Mouse (Mus musculus): ENCODE measurements at regions not wholly inside any gene's neighbourhood (a gene's known extent, or its start where the extent isn't known, plus 50 kb on each side); places are given as distances from the start of the nearest gene placed in this dataset.

DNA sequence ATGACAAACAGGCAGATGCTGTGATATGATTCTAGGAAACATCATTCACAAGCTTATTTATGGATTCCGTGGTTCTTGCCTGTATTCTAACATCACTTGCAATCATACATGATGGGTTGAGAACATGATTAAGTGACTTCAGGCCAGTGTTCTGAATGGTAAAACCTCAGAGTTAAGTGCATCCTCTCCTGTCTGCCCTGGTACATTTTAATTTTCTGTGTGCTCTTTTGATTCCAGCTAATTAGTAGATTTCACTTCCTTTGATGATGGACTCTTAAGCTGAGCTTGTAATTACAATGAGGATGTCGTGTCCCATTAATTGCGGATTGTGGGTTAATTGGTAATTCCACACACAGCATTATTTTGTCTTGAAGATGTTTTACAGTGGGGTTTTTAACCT, 618.6 kb upstream of the Adarb2 start:
- H3K9me3 ChIP-seq (ENCODE audit: control insufficient read depth, low read length): no peaks in the 10 kb centered on the region
- ATAC-seq (ENCODE audit: insufficient read depth, low FRiP score, low TSS enrichment) (no peak), DNase-seq (ENCODE audit: low spot score) (no peak)
- H3K36me3 ChIP-seq (ENCODE audit: control insufficient read depth, insufficient read depth, low read length): no peaks in the 10 kb centered on the region
- H3K9ac ChIP-seq (ENCODE audit: low read length): no peak overlapping the region
- H3K4me3 ChIP-seq (ENCODE audit: low read depth, low read length): no peak overlapping the region
- WGBS: 90% methylated on average over 3 of the region's 3 CpGs
- no peaks in the 10 kb centered on the region for H3K27me3 ChIP-seq (ENCODE audit: control insufficient read depth, insufficient read depth, low read length)
- no peak overlapping the region for H3K27ac ChIP-seq (ENCODE audit: low read depth, low read length)
- H3K4me1 ChIP-seq (ENCODE audit: control insufficient read depth, insufficient read depth, low read length): no peaks in the 10 kb centered on the region
- no peak overlapping the region for H3K4me2 ChIP-seq (ENCODE audit: low read depth)
